Mouse (Mus musculus): ENCODE results near the gene Tmem135. TPM values are rescaled to one million over a fixed set of nuclear protein-coding genes. Genes with fewer than 3 reads are reported as not detected.

Gene Tmem135
- polyA plus RNA-seq, 1 experiment from 2014 or later: 41.6 TPM

GRCm38 (mm10) chr7:89382892-89383291, 21.1 kb downstream of the Tmem135 start:
- ATAC-seq (replicated peaks; ENCODE audit: low FRiP score, low read depth): no peak

GRCm38 (mm10) chr7:89380935-89381705, 22.9 kb downstream of the Tmem135 start:
- no peaks in the 10 kb centered on the region for H3K27me3 ChIP-seq (ENCODE audit: insufficient read depth, low read length)
- ATAC-seq (replicated peaks; ENCODE audit: low FRiP score, low read depth): no peak
- 19% methylated on average over 7 of the region's 7 CpGs for WGBS

More at GRCm38 (mm10) chr7:89382892-89383291, 21.1 kb downstream of the Tmem135 start:
- Histone ChIP-seq H3K9me3 (replicated peaks; ENCODE audit: low read length) (no peaks in the 10 kb centered on the region), H3K27ac (no peak overlapping the region), H3K36me3 (ENCODE audit: insufficient read depth, low read length) (no peaks in the 10 kb centered on the region), H3K4me2 (ENCODE audit: low read length) (no peak overlapping the region), H3K4me1 (replicated peaks; ENCODE audit: insufficient read depth, low read length) (peaks cover 9% of the 10 kb centered on the region; the same call in 1 of the 2 replicates), H3K4me3 (replicated peaks; ENCODE audit: low read depth, low read length) (no peak overlapping the region), H3K9ac (ENCODE audit: low read depth, low read length) (no peak overlapping the region), H3K27me3 (ENCODE audit: insufficient read depth, low read length) (no peaks in the 10 kb centered on the region)
- 92% methylated on average over 3 of the region's 3 CpGs for WGBS
- DNase-seq (ENCODE audit: low spot score): no peak
- TF ChIP-seq CTCF (IDR thresholded peaks at IDR 0.05; ENCODE audit: low read depth): no peak

GRCm38 (mm10) chr7:89371623-89372295, 32.3 kb downstream of the Tmem135 start:
- TF ChIP-seq CTCF (IDR thresholded peaks at IDR 0.05; ENCODE audit: low read depth): no peak
- Histone ChIP-seq H3K9me3 (replicated peaks; ENCODE audit: low read length) (no peaks in the 10 kb centered on the region), H3K27ac (no peak overlapping the region), H3K9ac (ENCODE audit: low read depth, low read length) (no peak overlapping the region), H3K27me3 (ENCODE audit: insufficient read depth, low read length) (no peaks in the 10 kb centered on the region), H3K4me3 (replicated peaks; ENCODE audit: low read depth, low read length) (no peak overlapping the region), H3K4me1 (replicated peaks; ENCODE audit: insufficient read depth, low read length) (peaks cover 7% of the 10 kb centered on the region; the same call in 1 of the 2 replicates), H3K36me3 (ENCODE audit: insufficient read depth, low read length) (no peaks in the 10 kb centered on the region), H3K4me2 (ENCODE audit: low read length) (no peak overlapping the region)
- WGBS: 66% methylated on average over 6 of the region's 6 CpGs
- no peak for DNase-seq (ENCODE audit: low spot score)
- no peak for ATAC-seq (replicated peaks; ENCODE audit: low FRiP score, low read depth)

More at GRCm38 (mm10) chr7:89380935-89381705, 22.9 kb downstream of the Tmem135 start:
- 0 out of 2 replicates have a peak overlapping the region, but pooled peaks have one; percentile 15 for H3K9ac ChIP-seq (ENCODE audit: low read depth, low read length)
- no peaks in the 10 kb centered on the region for H3K9me3 ChIP-seq (replicated peaks; ENCODE audit: low read length)
- peaks cover 8% of the 10 kb centered on the region; the same call in 1 of the 2 replicates for H3K4me1 ChIP-seq (replicated peaks; ENCODE audit: insufficient read depth, low read length)
- no peak for TF ChIP-seq CTCF (IDR thresholded peaks at IDR 0.05; ENCODE audit: low read depth)
- no peaks in the 10 kb centered on the region for H3K36me3 ChIP-seq (ENCODE audit: insufficient read depth, low read length)
- peak overlapping the region; percentile 74 for H3K27ac ChIP-seq
- peak; percentile 65 for DNase-seq (ENCODE audit: low spot score)
- no peak overlapping the region for H3K4me3 ChIP-seq (replicated peaks; ENCODE audit: low read depth, low read length)
- H3K4me2 ChIP-seq (ENCODE audit: low read length): no peak overlapping the region

GRCm38 (mm10) chr7:89370917-89371316, 33.1 kb downstream of the Tmem135 start:
- H3K9ac ChIP-seq (ENCODE audit: low read depth, low read length): no peak overlapping the region
- no peaks in the 10 kb centered on the region for H3K27me3 ChIP-seq (ENCODE audit: insufficient read depth, low read length)
- peaks cover 7% of the 10 kb centered on the region; the same call in 1 of the 2 replicates for H3K4me1 ChIP-seq (replicated peaks; ENCODE audit: insufficient read depth, low read length)
- H3K36me3 ChIP-seq (ENCODE audit: insufficient read depth, low read length): no peaks in the 10 kb centered on the region
- DNase-seq (ENCODE audit: low spot score) (peak; percentile 65), ATAC-seq (replicated peaks; ENCODE audit: low FRiP score, low read depth) (no peak)
- no peak overlapping the region for H3K27ac ChIP-seq
- H3K4me2 ChIP-seq (ENCODE audit: low read length): no peak overlapping the region
- H3K4me3 ChIP-seq (replicated peaks; ENCODE audit: low read depth, low read length): no peak overlapping the region
- H3K9me3 ChIP-seq (replicated peaks; ENCODE audit: low read length): no peaks in the 10 kb centered on the region
- TF ChIP-seq CTCF (IDR thresholded peaks at IDR 0.05; ENCODE audit: low read depth): peak; percentile 62
- 39% methylated on average over 1 of the region's 1 CpGs for whole genome bisulfite sequencing

- no peak overlapping the region for H3K9ac ChIP-seq (ENCODE audit: low read depth, low read length)
- peaks cover 7% of the 10 kb centered on the region; the same call in 1 of the 2 replicates for H3K4me1 ChIP-seq (replicated peaks; ENCODE audit: insufficient read depth, low read length)
- no peaks in the 10 kb centered on the region for H3K9me3 ChIP-seq (replicated peaks; ENCODE audit: low read length)
- no peak overlapping the region for H3K4me2 ChIP-seq (ENCODE audit: low read length)
- no peak overlapping the region for H3K4me3 ChIP-seq (replicated peaks; ENCODE audit: low read depth, low read length)
- H3K27me3 ChIP-seq (ENCODE audit: insufficient read depth, low read length): no peaks in the 10 kb centered on the region
- H3K36me3 ChIP-seq (ENCODE audit: insufficient read depth, low read length): no peaks in the 10 kb centered on the region
- ATAC-seq (replicated peaks; ENCODE audit: low FRiP score, low read depth): no peak
- no peak for DNase-seq (ENCODE audit: low spot score)
- no peak for TF ChIP-seq CTCF (IDR thresholded peaks at IDR 0.05; ENCODE audit: low read depth)
- 80% methylated on average over 1 of the region's 1 CpGs for whole genome bisulfite sequencing
- H3K27ac ChIP-seq: no peak overlapping the region
Observed at GRCm38 (mm10) chr7:89370086-89370485, 33.9 kb downstream of the Tmem135 start.

- peaks cover 7% of the 10 kb centered on the region; the same call in 1 of the 2 replicates for H3K4me1 ChIP-seq (replicated peaks; ENCODE audit: insufficient read depth, low read length)
- H3K27ac ChIP-seq: no peak overlapping the region
- H3K27me3 ChIP-seq (ENCODE audit: insufficient read depth, low read length): no peaks in the 10 kb centered on the region
- ATAC-seq (replicated peaks; ENCODE audit: low FRiP score, low read depth) (no peak), DNase-seq (ENCODE audit: low spot score) (peak; percentile 44)
- no peak overlapping the region for H3K4me3 ChIP-seq (replicated peaks; ENCODE audit: low read depth, low read length)
- no peak for TF ChIP-seq CTCF (IDR thresholded peaks at IDR 0.05; ENCODE audit: low read depth)
- H3K9ac ChIP-seq (ENCODE audit: low read depth, low read length): no peak overlapping the region
- H3K9me3 ChIP-seq (replicated peaks; ENCODE audit: low read length): no peaks in the 10 kb centered on the region
- H3K4me2 ChIP-seq (ENCODE audit: low read length): no peak overlapping the region
- H3K36me3 ChIP-seq (ENCODE audit: insufficient read depth, low read length): no peaks in the 10 kb centered on the region
- 23% methylated on average over 3 of the region's 3 CpGs for WGBS
Observed at GRCm38 (mm10) chr7:89367643-89368042, 36.4 kb downstream of the Tmem135 start.

Measured in kidney, postnatal 0 days (tissue).